Mouse (Mus musculus) cerebellum, adult 8-10 months (tissue): ENCODE data around the gene Opcml.

Source experiments
- DNase-seq: peaks from one replicate; pipeline ENCODE4 v3.0.0; 2022

Gene Opcml

GRCm38 (mm10) chr9:28561761-28562160 lies 771.2 kb downstream of the Opcml start:
- DNase-seq: no peak

- no peak for DNase-seq
Observed at GRCm38 (mm10) chr9:28563066-28563683, 772.6 kb downstream of the Opcml start.

GRCm38 (mm10) chr9:28569041-28569522 lies 778.5 kb downstream of the Opcml start:
- DNase-seq: peak; percentile 82

- DNase-seq: no peak
Observed at GRCm38 (mm10) chr9:28569776-28570175, 779.2 kb downstream of the Opcml start.

GRCm38 (mm10) chr9:28571682-28572081 lies 781.1 kb downstream of the Opcml start:
- DNase-seq: no peak

GRCm38 (mm10) chr9:28572136-28572774 lies 781.7 kb downstream of the Opcml start:
- no peak for DNase-seq

GRCm38 (mm10) chr9:28578730-28579129 lies 788.2 kb downstream of the Opcml start:
- no peak for DNase-seq

GRCm38 (mm10) chr9:28587253-28587652 lies 796.7 kb downstream of the Opcml start:
- DNase-seq: no peak

GRCm38 (mm10) chr9:28587857-28588388 lies 797.3 kb downstream of the Opcml start:
- DNase-seq: no peak

- no peak for DNase-seq
Observed at GRCm38 (mm10) chr9:28588488-28588887, 797.9 kb downstream of the Opcml start.

- no peak for DNase-seq
Observed at GRCm38 (mm10) chr9:28592208-28592607, 801.6 kb downstream of the Opcml start.

GRCm38 (mm10) chr9:28595062-28595461 lies 804.5 kb downstream of the Opcml start:
- no peak for DNase-seq

GRCm38 (mm10) chr9:28605561-28605960 lies 815.0 kb downstream of the Opcml start:
- DNase-seq: no peak

- DNase-seq: no peak
Observed at GRCm38 (mm10) chr9:28613683-28614620, 823.4 kb downstream of the Opcml start.

GRCm38 (mm10) chr9:28615447-28615846 lies 824.9 kb downstream of the Opcml start:
- DNase-seq: no peak

- DNase-seq: peak; percentile 85
Observed at GRCm38 (mm10) chr9:28617666-28618065, 827.1 kb downstream of the Opcml start.

- DNase-seq: peak; percentile 68
Observed at GRCm38 (mm10) chr9:28618186-28618892, 827.8 kb downstream of the Opcml start.

GRCm38 (mm10) chr9:28621939-28622338 lies 831.4 kb downstream of the Opcml start:
- DNase-seq: no peak

- DNase-seq: no peak
Observed at GRCm38 (mm10) chr9:28624870-28625269, 834.3 kb downstream of the Opcml start.

- no peak for DNase-seq
Observed at GRCm38 (mm10) chr9:28642766-28643165, 852.2 kb downstream of the Opcml start.

GRCm38 (mm10) chr9:28644063-28644462 lies 853.5 kb downstream of the Opcml start:
- no peak for DNase-seq

GRCm38 (mm10) chr9:28650089-28650488 lies 859.5 kb downstream of the Opcml start:
- no peak for DNase-seq

GRCm38 (mm10) chr9:28659996-28660395 lies 869.4 kb downstream of the Opcml start:
- no peak for DNase-seq
